Mouse (Mus musculus): Measurements from ENCODE around the gene Aldh16a1. TPM values are rescaled to one million over a fixed set of nuclear protein-coding genes. Genes with fewer than 3 reads are reported as not detected.

The Aldh16a1 gene
- polyA plus RNA-seq, 1 experiment = 12.8 TPM

GRCm38 (mm10) chr7:45135370-45135769 lies 19.0 kb downstream of the Aldh16a1 start:
- no peaks in the 10 kb centered on the region for H3K36me3 ChIP-seq (ENCODE audit: control insufficient read depth, insufficient read depth, low read length)
- H3K4me3 ChIP-seq (ENCODE audit: control insufficient read depth, low read depth, low read length) = no peak overlapping the region
- peaks cover 11% of the 10 kb centered on the region for H3K4me1 ChIP-seq (ENCODE audit: control insufficient read depth, insufficient read depth, low read length)
- H3K27me3 ChIP-seq (ENCODE audit: control insufficient read depth, insufficient read depth, low read length) = no peaks in the 10 kb centered on the region
- TF ChIP-seq CTCF (IDR thresholded peaks at IDR 0.05; ENCODE audit: control insufficient read depth, insufficient read depth, insufficient replicate concordance, low read depth, low read length) (no peak), POLR2A (IDR thresholded peaks at IDR 0.05; ENCODE audit: control insufficient read depth, low read depth, low read length) (no peak)
- no peak overlapping the region for H3K27ac ChIP-seq (ENCODE audit: control insufficient read depth, insufficient read depth, low read depth, low read length)

GRCm38 (mm10) chr7:45134544-45135026 lies 19.8 kb downstream of the Aldh16a1 start:
- Histone ChIP-seq H3K36me3 (ENCODE audit: control insufficient read depth, insufficient read depth, low read length) (no peaks in the 10 kb centered on the region), H3K27ac (ENCODE audit: control insufficient read depth, insufficient read depth, low read depth, low read length) (no peak overlapping the region), H3K27me3 (ENCODE audit: control insufficient read depth, insufficient read depth, low read length) (no peaks in the 10 kb centered on the region), H3K4me1 (ENCODE audit: control insufficient read depth, insufficient read depth, low read length) (peaks cover 15% of the 10 kb centered on the region), H3K4me3 (ENCODE audit: control insufficient read depth, low read depth, low read length) (no peak overlapping the region)
- TF ChIP-seq CTCF (IDR thresholded peaks at IDR 0.05; ENCODE audit: control insufficient read depth, insufficient read depth, insufficient replicate concordance, low read depth, low read length) (no peak), POLR2A (IDR thresholded peaks at IDR 0.05; ENCODE audit: control insufficient read depth, low read depth, low read length) (no peak)

- TF ChIP-seq CTCF (IDR thresholded peaks at IDR 0.05; ENCODE audit: control insufficient read depth, insufficient read depth, insufficient replicate concordance, low read depth, low read length) = no peak
- no peak for TF ChIP-seq POLR2A (IDR thresholded peaks at IDR 0.05; ENCODE audit: control insufficient read depth, low read depth, low read length)
- Histone ChIP-seq H3K27ac (ENCODE audit: control insufficient read depth, insufficient read depth, low read depth, low read length) (no peak overlapping the region), H3K4me3 (ENCODE audit: control insufficient read depth, low read depth, low read length) (no peak overlapping the region), H3K36me3 (ENCODE audit: control insufficient read depth, insufficient read depth, low read length) (no peaks in the 10 kb centered on the region), H3K27me3 (ENCODE audit: control insufficient read depth, insufficient read depth, low read length) (no peaks in the 10 kb centered on the region), H3K4me1 (ENCODE audit: control insufficient read depth, insufficient read depth, low read length) (peaks cover 15% of the 10 kb centered on the region)
Observed at GRCm38 (mm10) chr7:45133446-45134159, 20.8 kb downstream of the Aldh16a1 start.

GRCm38 (mm10) chr7:45131850-45132249 lies 22.5 kb downstream of the Aldh16a1 start:
- no peaks in the 10 kb centered on the region for H3K27me3 ChIP-seq (ENCODE audit: control insufficient read depth, insufficient read depth, low read length)
- H3K4me1 ChIP-seq (ENCODE audit: control insufficient read depth, insufficient read depth, low read length) = peaks cover 20% of the 10 kb centered on the region
- TF ChIP-seq POLR2A (IDR thresholded peaks at IDR 0.05; ENCODE audit: control insufficient read depth, low read depth, low read length) = no peak
- TF ChIP-seq CTCF (IDR thresholded peaks at IDR 0.05; ENCODE audit: control insufficient read depth, insufficient read depth, insufficient replicate concordance, low read depth, low read length) = no peak
- H3K36me3 ChIP-seq (ENCODE audit: control insufficient read depth, insufficient read depth, low read length) = no peaks in the 10 kb centered on the region
- no peak overlapping the region for H3K27ac ChIP-seq (ENCODE audit: control insufficient read depth, insufficient read depth, low read depth, low read length)
- no peak overlapping the region for H3K4me3 ChIP-seq (ENCODE audit: control insufficient read depth, low read depth, low read length)

- Histone ChIP-seq H3K36me3 (ENCODE audit: control insufficient read depth, insufficient read depth, low read length) (no peaks in the 10 kb centered on the region), H3K4me1 (ENCODE audit: control insufficient read depth, insufficient read depth, low read length) (peaks cover 20% of the 10 kb centered on the region), H3K27me3 (ENCODE audit: control insufficient read depth, insufficient read depth, low read length) (no peaks in the 10 kb centered on the region), H3K27ac (ENCODE audit: control insufficient read depth, insufficient read depth, low read depth, low read length) (peak overlapping the region; percentile 95), H3K4me3 (ENCODE audit: control insufficient read depth, low read depth, low read length) (peak overlapping the region; percentile 89)
- TF ChIP-seq POLR2A (IDR thresholded peaks at IDR 0.05; ENCODE audit: control insufficient read depth, low read depth, low read length) = no peak
- TF ChIP-seq CTCF (IDR thresholded peaks at IDR 0.05; ENCODE audit: control insufficient read depth, insufficient read depth, insufficient replicate concordance, low read depth, low read length) = no peak
Observed at GRCm38 (mm10) chr7:45129776-45130512, 24.4 kb downstream of the Aldh16a1 start.

GRCm38 (mm10) chr7:45129318-45129717 lies 25.1 kb downstream of the Aldh16a1 start:
- H3K4me3 ChIP-seq (ENCODE audit: control insufficient read depth, low read depth, low read length) = peak overlapping the region; percentile 89
- H3K36me3 ChIP-seq (ENCODE audit: control insufficient read depth, insufficient read depth, low read length) = no peaks in the 10 kb centered on the region
- no peaks in the 10 kb centered on the region for H3K27me3 ChIP-seq (ENCODE audit: control insufficient read depth, insufficient read depth, low read length)
- TF ChIP-seq POLR2A (IDR thresholded peaks at IDR 0.05; ENCODE audit: control insufficient read depth, low read depth, low read length) (no peak; the same call in 1 of the 2 replicates), CTCF (IDR thresholded peaks at IDR 0.05; ENCODE audit: control insufficient read depth, insufficient read depth, insufficient replicate concordance, low read depth, low read length) (no peak)
- H3K27ac ChIP-seq (ENCODE audit: control insufficient read depth, insufficient read depth, low read depth, low read length) = peak overlapping the region; percentile 95
- peaks cover 14% of the 10 kb centered on the region for H3K4me1 ChIP-seq (ENCODE audit: control insufficient read depth, insufficient read depth, low read length)

GRCm38 (mm10) chr7:45128624-45129246 lies 25.6 kb downstream of the Aldh16a1 start, which contains the start of gene Rpl13a:
TSS of gene Rpl13a (minus strand) at chr7:45128761.
- Histone ChIP-seq H3K27me3 (ENCODE audit: control insufficient read depth, insufficient read depth, low read length) (no peaks in the 10 kb centered on the region), H3K27ac (ENCODE audit: control insufficient read depth, insufficient read depth, low read depth, low read length) (peak within 1 kb of the TSS; percentile 96), H3K4me1 (ENCODE audit: control insufficient read depth, insufficient read depth, low read length) (peaks cover 12% of the 10 kb centered on the region), H3K36me3 (ENCODE audit: control insufficient read depth, insufficient read depth, low read length) (no peaks in the 10 kb centered on the region), H3K4me3 (ENCODE audit: control insufficient read depth, low read depth, low read length) (peak within 1 kb of the TSS; percentile 89)
- TF ChIP-seq CTCF (IDR thresholded peaks at IDR 0.05; ENCODE audit: control insufficient read depth, insufficient read depth, insufficient replicate concordance, low read depth, low read length) = peak; percentile 66; the same call in 1 of the 2 replicates
- peak; percentile 94 for TF ChIP-seq POLR2A (IDR thresholded peaks at IDR 0.05; ENCODE audit: control insufficient read depth, low read depth, low read length)
